Mouse (Mus musculus): ENCODE results near the gene Cd86.

GRCm38 (mm10) chr16:36636800-36637199 lies 29.1 kb downstream of the Cd86 start:
- TF ChIP-seq CTCF (IDR thresholded peaks at IDR 0.05; ENCODE audit: control insufficient read depth, insufficient read depth, low read length) (no peak), POLR2A (IDR thresholded peaks at IDR 0.05; ENCODE audit: borderline replicate concordance, control insufficient read depth, low read depth, low read length) (no peak)

Measured in bone marrow, adult 2 months (tissue).